Mouse (Mus musculus) MEL (cell line): ENCODE measurements around the gene Pcgf5. TPM values are rescaled to one million over a fixed set of nuclear protein-coding genes. Genes with fewer than 3 reads are reported as not detected.

Experiments
- DNase-seq: peaks from one replicate; pipeline ENCODE4 v3.0.0; 2011; ENCODE audit warnings: low read depth, low spot score
- H3K27ac ChIP-seq: 2 replicates; pipeline ENCODE4 v1.5.1; 2012; ENCODE audit warnings: low read depth, mild to moderate bottlenecking, control low read depth, low read length, moderate library complexity; ENCODE audit not compliant: control insufficient read depth
- H3K27me3 ChIP-seq, 2 experiments: fragments of 150-350 bp in 1 of 2; sonication (generic) in 1 of 2; 2 replicates each; pipeline ENCODE4 v1.6.1; 2012; ENCODE audit warnings: low read length in 2 of 2, mild to moderate bottlenecking in 2 of 2, improper control_type of control experiment in 1 of 2, moderate library complexity in 1 of 2; ENCODE audit not compliant: insufficient read depth in 2 of 2, control insufficient read depth in 1 of 2
- H3K36me3 ChIP-seq, 2 experiments: 2 replicates each; pipeline ENCODE4 v1.6.1; 2012 to 2014; ENCODE audit warnings: low read length in 2 of 2, improper control_type of control experiment in 1 of 2, inconsistent platforms in 1 of 2, mild to moderate bottlenecking in 1 of 2; ENCODE audit not compliant: insufficient read depth in 2 of 2, control insufficient read depth in 1 of 2
- H3K4me1 ChIP-seq, 2 experiments: fragments of 150-350 bp in 1 of 2; sonication (generic) in 1 of 2; 2 replicates each; pipeline ENCODE4 v1.6.1; 2012; ENCODE audit warnings: low read length in 2 of 2, improper control_type of control experiment in 1 of 2, mild to moderate bottlenecking in 1 of 2; ENCODE audit not compliant: insufficient read depth in 2 of 2, control insufficient read depth in 1 of 2
- H3K4me3 ChIP-seq, 2 experiments: fragments of 150-350 bp in 1 of 2; sonication (generic) in 1 of 2; 2 replicates each; pipeline ENCODE4 v1.5.1; 2012; ENCODE audit warnings: low read depth in 2 of 2, low read length in 2 of 2, mild to moderate bottlenecking in 2 of 2, moderate library complexity in 2 of 2, control low read depth in 1 of 2, improper control_type of control experiment in 1 of 2; ENCODE audit not compliant: control insufficient read depth in 1 of 2, insufficient read depth in 1 of 2
- H3K79me2 ChIP-seq: 2 replicates; pipeline ENCODE4 v1.6.1; 2012; ENCODE audit warnings: mild to moderate bottlenecking, low read length, moderate library complexity; ENCODE audit not compliant: control insufficient read depth, poor library complexity, insufficient read depth
- H3K9ac ChIP-seq: 2 replicates; pipeline ENCODE4 v1.6.1; 2012; ENCODE audit warnings: low read depth, mild to moderate bottlenecking, control low read depth, low read length, moderate library complexity; ENCODE audit not compliant: control insufficient read depth, poor library complexity, severe bottlenecking
- H3K9me3 ChIP-seq: fragments of 150-350 bp; sonication (generic); replicated peaks from 2 replicates; pipeline ENCODE4 v1.6.1; 2012; ENCODE audit warnings: mild to moderate bottlenecking, low read length, improper control_type of control experiment, moderate library complexity; ENCODE audit not compliant: insufficient read depth
- BHLHE40 ChIP-seq: IDR thresholded peaks from 2 replicates; pipeline ENCODE4 v1.6.1; 2012; ENCODE audit warnings: low read depth, mild to moderate bottlenecking, inconsistent platforms, low read length, improper control_type of control experiment, borderline replicate concordance
- CHD2 ChIP-seq: IDR thresholded peaks from 2 replicates; pipeline ENCODE4 v1.6.1; 2011; ENCODE audit warnings: low read length, improper control_type of control experiment
- CTCF ChIP-seq, 3 experiments: IDR thresholded peaks in 2 of 3; conservative IDR thresholded peaks in 1 of 3; 2 replicates each; pipeline ENCODE4 v1.5.1; 2011 to 2012; ENCODE audit warnings: low read length in 3 of 3, low read depth in 2 of 3, mild to moderate bottlenecking in 2 of 3, improper control_type of control experiment in 1 of 3, inconsistent platforms in 1 of 3, mixed read lengths in 1 of 3, moderate library complexity in 1 of 3; ENCODE audit not compliant: control insufficient read depth in 1 of 3, insufficient read depth in 1 of 3, poor library complexity in 1 of 3, severe bottlenecking in 1 of 3
- ELF1 ChIP-seq: IDR thresholded peaks from 2 replicates; pipeline ENCODE4 v1.6.1; 2014; ENCODE audit warnings: low read depth, mild to moderate bottlenecking, inconsistent platforms, low read length, improper control_type of control experiment, moderate library complexity
- EP300 ChIP-seq, 2 experiments: IDR thresholded peaks; 2 replicates each; pipeline ENCODE4 v1.6.1; 2011; ENCODE audit warnings: improper control_type of control experiment in 2 of 2, low read length in 2 of 2, low read depth in 1 of 2, mild to moderate bottlenecking in 1 of 2
- ETS1 ChIP-seq: IDR thresholded peaks from 2 replicates; pipeline ENCODE4 v1.6.1; 2012; ENCODE audit warnings: low read depth, mild to moderate bottlenecking, inconsistent platforms, low read length, improper control_type of control experiment, moderate library complexity
- GATA1 ChIP-seq: IDR thresholded peaks from 2 replicates; pipeline ENCODE4 v1.6.1; 2011; ENCODE audit warnings: low read depth, low read length, improper control_type of control experiment
- JUND ChIP-seq: IDR thresholded peaks from 2 replicates; pipeline ENCODE4 v1.6.1; 2011; ENCODE audit warnings: low read depth, mild to moderate bottlenecking, improper control_type of control experiment, low read length
- KAT2A ChIP-seq: conservative IDR thresholded peaks from 2 replicates; pipeline ENCODE4 v1.6.1; 2012; ENCODE audit warnings: low read depth, low read length, improper control_type of control experiment, inconsistent platforms
- MAFK ChIP-seq: IDR thresholded peaks from 2 replicates; pipeline ENCODE4 v1.6.1; 2011; ENCODE audit warnings: low read depth, mild to moderate bottlenecking, low read length, improper control_type of control experiment, borderline replicate concordance
- MAX ChIP-seq: IDR thresholded peaks from 2 replicates; pipeline ENCODE4 v1.6.1; 2011; ENCODE audit warnings: low read length, improper control_type of control experiment
- MAZ ChIP-seq: IDR thresholded peaks from 2 replicates; pipeline ENCODE4 v1.6.1; 2012; ENCODE audit warnings: low read depth, mild to moderate bottlenecking, inconsistent platforms, low read length, improper control_type of control experiment
- MYC ChIP-seq: IDR thresholded peaks from 2 replicates; pipeline ENCODE4 v1.6.1; 2011; ENCODE audit warnings: low read depth, mild to moderate bottlenecking, low read length, improper control_type of control experiment, moderate library complexity
- NELFE ChIP-seq: IDR thresholded peaks from 2 replicates; pipeline ENCODE4 v1.6.1; 2011; ENCODE audit warnings: low read depth, low read length, improper control_type of control experiment
- NRF1 ChIP-seq: IDR thresholded peaks from 2 replicates; pipeline ENCODE4 v1.6.1; 2014; ENCODE audit warnings: low read depth, mild to moderate bottlenecking, inconsistent platforms, low read length, improper control_type of control experiment, moderate library complexity; ENCODE audit not compliant: poor library complexity, insufficient read depth, severe bottlenecking
- POLR2A ChIP-seq, 2 experiments: IDR thresholded peaks; 2 replicates each; pipeline ENCODE4 v1.6.1; 2011 to 2012; ENCODE audit warnings: low read length in 2 of 2, mild to moderate bottlenecking in 2 of 2, control low read depth in 1 of 2, improper control_type of control experiment in 1 of 2, low read depth in 1 of 2, moderate library complexity in 1 of 2; ENCODE audit not compliant: control insufficient read depth in 1 of 2, insufficient read depth in 1 of 2, poor library complexity in 1 of 2
- POLR2AphosphoS2 ChIP-seq: IDR thresholded peaks from 2 replicates; pipeline ENCODE4 v1.6.1; 2011; ENCODE audit warnings: low read length, improper control_type of control experiment
- POLR2AphosphoS5 ChIP-seq: IDR thresholded peaks from 2 replicates; pipeline ENCODE4 v1.6.1; 2012; ENCODE audit warnings: low read depth, borderline replicate concordance, mild to moderate bottlenecking, inconsistent platforms, low read length, moderate library complexity, mixed read lengths
- RAD21 ChIP-seq: IDR thresholded peaks from 2 replicates; pipeline ENCODE4 v1.6.1; 2011; ENCODE audit warnings: mild to moderate bottlenecking, low read depth, low read length, improper control_type of control experiment
- RCOR1 ChIP-seq: IDR thresholded peaks from 2 replicates; pipeline ENCODE4 v1.6.1; 2012; ENCODE audit warnings: low read depth, mild to moderate bottlenecking, inconsistent platforms, low read length, improper control_type of control experiment
- SIN3A ChIP-seq: IDR thresholded peaks from 2 replicates; pipeline ENCODE4 v1.6.1; 2012; ENCODE audit warnings: low read length, improper control_type of control experiment, inconsistent platforms
- TAL1 ChIP-seq: IDR thresholded peaks from 2 replicates; pipeline ENCODE4 v1.6.1; 2012; ENCODE audit warnings: mild to moderate bottlenecking, inconsistent platforms, low read length, moderate library complexity, mixed read lengths
- UBTF ChIP-seq: IDR thresholded peaks from 2 replicates; pipeline ENCODE4 v1.6.1; 2012; ENCODE audit warnings: low read depth, mild to moderate bottlenecking, inconsistent platforms, low read length, improper control_type of control experiment, moderate library complexity, borderline replicate concordance; ENCODE audit not compliant: insufficient read depth
- USF1 ChIP-seq: IDR thresholded peaks from 2 replicates; pipeline ENCODE4 v1.6.1; 2014; ENCODE audit warnings: low read depth, mild to moderate bottlenecking, inconsistent platforms, low read length, improper control_type of control experiment, moderate library complexity
- ZKSCAN1 ChIP-seq: IDR thresholded peaks from 2 replicates; pipeline ENCODE4 v1.6.1; 2012; ENCODE audit warnings: low read depth, mild to moderate bottlenecking, inconsistent platforms, low read length, improper control_type of control experiment, moderate library complexity
- ZMIZ1 ChIP-seq: IDR thresholded peaks from 2 replicates; pipeline ENCODE4 v1.6.1; 2012; ENCODE audit warnings: low read depth, mild to moderate bottlenecking, inconsistent platforms, low read length, improper control_type of control experiment, moderate library complexity
- ZNF384 ChIP-seq: IDR thresholded peaks from 2 replicates; pipeline ENCODE4 v1.6.1; 2012; ENCODE audit warnings: low read depth, mild to moderate bottlenecking, inconsistent platforms, low read length, improper control_type of control experiment
- polyA plus RNA-seq, 2 experiments: library from polyadenylated mRNA; stranded (reverse) in 1 of 2; unstranded in 1 of 2; fragments of >175 nt in 1 of 2; fragments of >200 nt in 1 of 2; gene quantifications; 2 replicates each; pipeline versions ENCODE4 v1.2.1 to v1.2.4; 2012; ENCODE audit warnings: low replicate concordance in 2 of 2, low read depth in 1 of 2; ENCODE audit not compliant: insufficient read length in 2 of 2, insufficient read depth in 1 of 2, missing spikeins in 1 of 2
- total RNA-seq: library from RNA; depleted of rRNA; stranded (reverse); fragments of 300-350 nt; gene quantifications from 2 replicates; pipeline ENCODE4 v1.2.3, GENCODE M21; 2012

The Pcgf5 gene
- total and polyA plus RNA-seq, 3 experiments, result 10.0 to 23.2 TPM; not detected in 1

DNA sequence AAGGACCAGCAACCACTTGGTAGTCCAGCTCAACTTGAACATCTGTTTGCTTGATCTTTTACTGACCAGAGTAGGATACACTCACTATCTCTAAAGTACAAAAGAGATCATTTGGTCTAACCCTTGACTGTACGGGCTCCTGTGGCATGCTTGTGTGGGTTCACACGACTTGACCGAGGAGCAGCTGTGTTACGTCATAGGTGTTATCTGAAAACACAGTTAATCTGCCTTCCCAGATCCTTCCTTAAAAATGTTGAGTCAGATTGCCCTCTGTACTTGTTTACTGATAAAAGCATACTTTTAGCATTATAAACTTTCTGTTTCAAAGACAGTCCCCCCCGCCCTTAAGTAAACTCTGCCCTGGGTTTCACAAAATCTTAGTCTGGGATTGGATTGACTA lies 19.4 kb upstream of the Pcgf5 start:
- TF ChIP-seq JUND (no peak), EP300 (IDR thresholded peaks at IDR 0.05; ENCODE audit: low read depth in 1 of 2, low read length in 2 of 2) (no peak), RCOR1 (no peak), RAD21 (no peak), ELF1 (no peak), ZMIZ1 (no peak), ZNF384 (no peak), NRF1 (no peak), NELFE (no peak), TAL1 (no peak), POLR2AphosphoS5 (no peak), CTCF (IDR thresholded peaks at IDR 0.05 in 2 of 3, conservative IDR thresholded peaks at IDR 0.05 in 1 of 3; ENCODE audit: control insufficient read depth in 1 of 3, insufficient read depth in 1 of 3, low read depth in 2 of 3, low read length in 3 of 3, poor library complexity in 1 of 3, severe bottlenecking in 1 of 3) (no peak), GATA1 (no peak), POLR2A (IDR thresholded peaks at IDR 0.05; ENCODE audit: control insufficient read depth in 1 of 2, insufficient read depth in 1 of 2, low read depth in 1 of 2, low read length in 2 of 2, poor library complexity in 1 of 2) (no peak), UBTF (no peak), MYC (no peak)
- Histone ChIP-seq H3K27ac (no peak overlapping the region), H3K36me3 (no peaks in the 10 kb centered on the region; a peak in 1 of 4 replicates), H3K27me3 (no peaks in the 10 kb centered on the region), H3K4me3 (no peak overlapping the region), H3K79me2 (no peaks in the 10 kb centered on the region), H3K9ac (no peak overlapping the region), H3K9me3 (no peaks in the 10 kb centered on the region), H3K4me1 (no peaks in the 10 kb centered on the region)
- DNase-seq, result no peak

DNA sequence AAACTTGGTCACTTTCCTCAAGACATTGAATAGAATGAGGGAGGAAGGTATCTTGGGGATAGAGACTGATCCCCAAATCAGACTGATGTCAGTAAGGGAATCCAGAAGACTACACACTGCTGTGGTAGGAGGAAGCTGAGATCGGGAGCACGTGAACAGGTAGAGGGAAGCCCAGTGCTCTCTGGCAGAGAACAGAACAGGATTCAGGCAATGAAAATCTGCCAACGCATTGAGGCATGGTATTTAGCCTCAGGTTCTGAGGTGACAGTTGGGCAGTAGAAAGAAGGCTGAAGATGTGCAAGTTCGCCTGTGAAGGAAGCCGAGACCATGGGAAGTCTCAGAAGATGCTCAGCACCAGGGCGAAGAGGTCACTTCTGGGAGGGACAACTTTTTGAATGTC lies 733 bp upstream of the Pcgf5 start:
- DNase-seq, result no peak
- 0 out of 4 replicates have a peak, but pooled peaks cover 0 to 1% of the 10 kb centered on the region in 2 experiments for H3K27me3 ChIP-seq

More for the DNA sequence above, 733 bp upstream of the Pcgf5 start:
- H3K9me3 ChIP-seq, result no peaks in the 10 kb centered on the region
- no peak overlapping the region for H3K9ac ChIP-seq
- H3K79me2 ChIP-seq, result no peaks in the 10 kb centered on the region
- no peak overlapping the region for H3K4me3 ChIP-seq
- H3K4me1 ChIP-seq, result no peaks in the 10 kb centered on the region
- no peak overlapping the region for H3K27ac ChIP-seq
- TF ChIP-seq ETS1 (no peak), MAX (no peak), USF1 (no peak), SIN3A (no peak), POLR2A (IDR thresholded peaks at IDR 0.05; ENCODE audit: control insufficient read depth in 1 of 2, insufficient read depth in 1 of 2, low read depth in 1 of 2, low read length in 2 of 2, poor library complexity in 1 of 2) (no peak), CHD2 (no peak), ZKSCAN1 (no peak), POLR2AphosphoS5 (no peak), BHLHE40 (no peak), KAT2A (no peak), ELF1 (no peak), UBTF (no peak), ZMIZ1 (no peak), MAZ (no peak), POLR2AphosphoS2 (no peak), GATA1 (no peak), TAL1 (no peak), MAFK (no peak)
- no peaks in the 10 kb centered on the region for H3K36me3 ChIP-seq
